Mouse (Mus musculus): Measurements from ENCODE around the gene Zfp1.
A peak's percentile ranks its signal among the peaks of the same experiment; 100 is the strongest.

Gene Zfp1

DNA sequence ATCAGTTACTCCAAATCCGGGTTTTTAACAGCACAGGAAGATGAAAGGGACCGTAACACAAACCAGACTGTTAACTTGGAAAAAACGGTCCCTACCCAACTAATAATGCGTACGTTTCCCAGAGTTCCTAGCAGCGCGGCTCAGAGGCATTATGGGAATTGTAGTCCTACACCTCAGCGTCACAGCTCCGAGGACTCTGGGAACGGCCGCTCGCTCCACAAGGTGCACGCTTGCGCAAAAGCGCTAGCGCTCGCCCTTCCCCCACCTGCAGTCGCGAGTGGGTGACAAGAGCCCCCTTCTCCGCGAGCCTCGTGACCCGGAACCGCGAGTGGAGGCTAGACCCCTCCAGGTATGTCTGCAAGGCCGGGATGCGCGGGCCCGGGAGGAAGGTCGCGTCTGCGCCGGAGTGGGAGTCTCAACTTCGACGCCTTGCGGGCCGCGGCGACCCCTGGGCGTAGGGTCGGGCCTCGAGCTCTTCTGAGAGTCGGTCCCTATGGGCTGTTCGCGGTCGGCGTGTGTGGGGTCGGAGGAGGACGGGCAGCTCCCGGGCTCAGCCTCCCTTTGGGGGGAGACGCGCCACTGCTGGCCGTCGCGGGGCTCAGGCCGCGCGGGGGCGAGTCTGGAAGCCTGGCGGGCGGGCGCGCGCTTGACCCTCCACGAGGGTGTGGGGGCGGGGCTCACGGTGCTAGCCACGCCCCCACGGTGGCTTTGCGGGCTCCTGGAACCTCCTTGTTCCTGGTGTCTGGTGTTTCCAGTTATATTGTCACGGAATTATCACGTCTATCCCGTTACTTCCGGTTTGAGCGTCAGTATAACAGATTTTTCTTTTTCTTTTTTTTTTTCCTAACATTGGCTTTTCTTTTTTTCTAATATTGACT lies at the start of gene Zfp1:
TSS of gene Zfp1 (plus strand) at position 138 of the 878 bp plus-strand sequence.
- peak; percentile 91 for DNase-seq (ENCODE audit: extremely low read depth, low read depth)

DNA sequence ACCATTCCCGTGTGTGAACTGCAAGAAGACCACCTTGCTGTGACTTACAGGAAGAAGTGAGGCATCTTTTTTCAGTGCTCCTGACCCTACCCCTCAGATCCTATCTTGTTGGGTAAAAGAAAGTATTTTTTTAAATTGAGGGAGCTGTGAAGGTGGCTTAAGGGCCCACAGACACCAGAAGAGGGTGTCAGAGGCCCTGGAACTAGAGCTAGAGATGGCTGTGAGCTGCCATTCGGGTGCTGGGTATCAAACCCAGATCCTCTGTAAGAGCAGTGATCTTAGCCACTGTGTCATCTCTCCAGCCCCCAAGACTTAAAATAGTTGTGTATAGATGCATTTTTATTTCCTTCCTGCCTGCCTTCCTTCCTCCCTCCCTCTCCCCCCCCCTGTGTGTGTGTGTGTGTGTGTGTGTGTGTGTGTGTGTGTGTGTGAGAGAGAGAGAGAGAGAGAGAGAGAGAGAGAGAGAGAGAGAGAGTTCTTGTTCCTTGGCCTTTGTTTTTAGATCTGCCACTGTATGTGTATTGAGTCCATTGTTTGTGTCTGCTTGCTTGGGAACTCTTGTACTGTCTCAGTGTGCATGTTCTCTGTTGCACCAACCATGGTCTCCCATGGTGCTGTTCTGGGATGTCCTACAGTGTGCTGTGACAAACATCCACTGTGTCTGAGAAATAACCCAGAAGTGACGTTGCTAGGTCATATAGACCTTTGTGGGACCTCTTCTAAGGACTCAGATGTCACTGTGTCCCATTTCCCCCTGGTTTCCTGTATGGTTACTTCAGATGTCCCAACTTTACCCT lies 49.0 kb upstream of the Zfp1 start:
- no peak for DNase-seq (ENCODE audit: extremely low read depth, low read depth)

DNA sequence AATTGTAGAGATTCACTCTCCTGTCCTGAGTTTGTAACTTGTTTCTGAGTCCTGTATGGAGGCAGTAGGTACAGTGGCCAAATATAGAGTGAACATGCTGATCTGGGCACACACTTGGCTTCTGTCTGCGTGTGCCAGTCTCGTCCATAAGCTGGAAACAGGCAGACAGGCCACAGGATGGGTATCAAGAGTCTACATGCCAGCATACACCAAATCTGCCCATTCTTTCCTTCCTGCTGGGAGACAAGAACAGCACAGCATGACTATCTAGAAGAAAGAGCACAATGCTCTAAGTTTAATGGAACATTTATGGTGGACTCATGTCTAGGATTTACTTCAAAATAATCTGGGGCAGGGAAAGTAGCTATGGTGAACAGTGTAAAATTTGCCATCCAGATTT lies 48.2 kb upstream of the Zfp1 start:
- DNase-seq (ENCODE audit: extremely low read depth, low read depth) = no peak

DNA sequence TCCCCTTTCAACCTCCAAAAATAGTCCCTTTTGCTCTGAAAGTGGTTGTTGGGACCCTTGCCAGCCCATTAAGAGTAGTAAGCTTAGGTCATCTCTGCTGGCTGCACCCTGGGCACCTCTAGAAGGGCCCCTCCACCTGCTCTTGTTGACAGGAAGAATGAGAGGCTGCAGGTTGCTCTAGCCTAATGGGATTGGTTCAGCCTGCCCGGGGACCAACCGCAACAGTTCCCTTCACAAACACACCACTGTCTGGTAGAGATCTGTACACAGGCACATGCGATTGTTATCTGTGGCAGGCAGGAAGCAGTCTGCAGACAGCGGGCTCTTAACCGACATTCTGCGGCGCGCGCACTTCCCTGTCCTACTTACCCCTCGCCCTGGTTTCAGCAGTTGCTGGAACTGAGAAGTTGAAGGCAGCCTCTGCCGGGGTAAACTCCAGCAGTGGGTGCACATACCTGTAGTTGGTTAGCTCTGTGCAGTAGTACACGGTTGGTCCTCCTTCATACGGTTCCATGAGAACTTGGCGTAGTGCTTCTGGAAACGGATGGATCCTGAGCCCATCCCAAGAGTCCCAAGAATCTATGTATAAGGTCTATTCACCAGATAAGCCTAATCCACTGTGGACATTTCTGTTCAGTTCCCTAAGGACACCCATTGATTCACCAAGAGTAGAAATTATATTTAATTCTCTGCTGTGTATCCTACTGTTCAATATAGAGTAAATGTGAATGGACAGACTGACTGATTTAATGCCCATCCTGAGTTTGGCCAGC lies 47.3 kb upstream of the Zfp1 start:
- peak; percentile 85 for DNase-seq (ENCODE audit: extremely low read depth, low read depth)

DNA sequence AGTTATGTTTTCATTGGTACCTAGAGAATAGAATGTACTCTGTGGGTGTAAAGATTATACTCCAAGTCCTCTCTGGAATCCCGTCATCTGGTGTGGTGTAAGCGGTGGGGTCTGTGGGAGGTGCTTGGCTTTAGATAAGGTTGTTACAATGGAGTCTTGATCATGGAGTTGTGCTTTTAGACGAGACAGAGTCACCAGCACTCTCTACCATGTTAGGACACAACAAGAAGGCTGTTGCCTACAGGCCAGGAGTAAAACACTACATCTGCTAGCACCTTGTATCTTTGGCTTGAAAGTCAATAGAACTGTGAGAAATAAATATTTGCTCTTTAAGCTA lies 46.7 kb upstream of the Zfp1 start:
- DNase-seq (ENCODE audit: extremely low read depth, low read depth) = no peak

DNA sequence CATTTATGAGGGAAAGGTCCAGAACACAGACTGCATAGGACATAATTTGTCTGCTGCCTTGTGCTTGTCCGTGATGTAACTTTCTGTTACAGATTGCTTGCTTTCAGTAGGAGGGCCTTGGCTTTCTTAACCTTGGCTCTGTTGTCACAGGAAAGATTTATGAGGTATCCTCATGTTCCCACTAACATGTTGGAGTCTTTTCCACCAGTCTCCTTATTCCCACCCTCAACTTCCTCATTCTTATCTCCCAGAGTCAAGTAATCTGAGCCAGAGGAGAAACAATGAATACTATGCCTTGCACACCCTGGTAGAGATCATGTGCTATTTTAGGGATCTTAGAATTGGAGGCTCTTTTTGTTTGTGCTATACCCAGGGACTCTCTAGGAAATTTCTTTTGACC lies 45.9 kb upstream of the Zfp1 start:
- no peak for DNase-seq (ENCODE audit: extremely low read depth, low read depth)

DNA sequence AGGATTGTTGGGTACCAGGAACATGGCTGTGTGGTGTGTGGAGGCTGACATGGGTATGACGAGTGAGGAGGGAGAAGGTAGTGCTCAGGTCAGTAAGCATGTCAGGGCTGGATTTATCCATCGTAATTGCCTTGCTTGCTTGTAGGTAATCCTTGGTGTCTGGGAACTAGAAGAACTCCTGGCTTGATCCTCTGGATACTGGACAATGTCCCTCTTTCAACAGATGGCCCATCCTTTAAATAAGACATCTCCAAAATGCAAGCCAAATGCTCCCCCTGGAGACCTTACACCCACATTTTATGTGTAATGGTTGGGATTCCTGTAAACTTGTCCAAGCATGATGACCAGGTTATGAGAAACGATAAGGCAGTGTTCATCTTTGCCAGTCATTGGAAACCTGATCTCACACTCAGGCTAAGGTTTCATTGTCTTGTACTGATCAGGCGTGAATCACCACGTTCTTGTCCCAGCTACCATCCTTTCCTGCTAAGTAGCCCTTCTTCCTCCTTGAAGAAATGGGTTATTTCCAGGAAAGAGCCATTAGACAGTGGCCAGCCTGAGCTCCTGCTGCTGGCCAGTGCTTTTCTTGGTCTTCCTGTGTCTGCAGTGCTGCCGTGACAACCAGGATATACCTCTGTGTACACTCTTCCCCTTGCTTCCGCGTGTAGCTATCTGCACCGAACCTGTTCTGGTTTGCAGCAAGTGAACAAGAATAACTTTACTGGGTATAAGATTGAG lies 43.3 kb upstream of the Zfp1 start:
- no peak for DNase-seq (ENCODE audit: extremely low read depth, low read depth)

DNA sequence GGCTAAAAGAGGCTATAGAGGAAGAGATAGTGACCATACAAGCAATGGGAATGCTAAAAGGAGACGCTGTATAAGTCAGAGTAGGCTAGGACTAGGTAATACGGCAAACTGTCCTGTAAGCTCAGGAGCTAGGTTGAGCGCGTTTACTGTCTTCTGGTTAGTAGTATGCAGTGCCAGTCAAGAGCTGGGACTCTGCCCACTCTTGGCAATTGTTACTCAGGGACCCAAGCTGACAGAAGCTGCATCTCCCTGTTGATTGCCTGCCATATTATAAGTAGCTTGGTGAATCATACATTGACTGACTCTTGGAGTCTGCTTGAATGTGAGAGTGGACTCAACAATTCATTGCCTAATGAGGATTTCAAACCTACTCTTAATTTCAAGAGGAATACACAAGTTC lies 41.2 kb upstream of the Zfp1 start:
- DNase-seq (ENCODE audit: extremely low read depth, low read depth) = no peak

DNA sequence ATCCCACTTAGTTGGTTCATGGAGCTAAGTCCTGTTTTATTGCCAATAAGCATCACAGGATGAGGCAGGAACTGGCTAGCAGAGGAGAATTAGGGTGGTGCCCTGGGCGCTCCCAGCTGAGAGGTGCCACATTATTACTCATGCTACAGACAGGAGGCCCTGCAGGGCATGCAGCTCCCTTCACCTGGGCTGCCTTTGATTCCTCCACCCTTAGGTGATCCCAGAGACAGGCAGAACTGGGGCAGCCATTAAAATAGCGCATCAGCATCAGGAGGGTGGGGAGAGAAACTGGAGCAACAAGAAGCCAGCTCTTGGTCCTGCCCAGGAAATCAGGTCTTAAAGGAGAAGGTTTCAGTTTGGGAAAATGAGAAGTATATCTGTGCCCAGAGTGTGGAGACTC lies 38.2 kb upstream of the Zfp1 start:
- no peak for DNase-seq (ENCODE audit: extremely low read depth, low read depth)

DNA sequence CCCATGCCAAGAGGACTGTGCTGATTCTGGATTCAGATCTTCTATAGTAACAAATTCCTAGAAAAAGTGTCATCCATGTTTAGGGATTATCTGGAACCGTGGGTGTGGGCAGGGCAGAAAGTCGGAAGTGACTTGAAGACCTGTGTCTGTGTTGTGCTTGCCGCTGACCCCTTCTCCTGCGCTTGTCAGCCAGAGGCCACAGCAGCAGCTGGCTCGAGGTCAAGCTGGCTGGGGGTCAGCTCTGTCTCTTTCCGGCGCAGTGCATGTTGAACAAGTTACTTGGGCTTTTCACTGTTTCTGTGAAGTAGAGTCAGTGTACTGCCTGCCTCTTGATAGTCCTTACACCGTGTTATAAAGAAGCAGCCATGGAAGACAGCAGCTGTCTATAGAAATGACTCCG lies 36.2 kb upstream of the Zfp1 start:
- no peak for DNase-seq (ENCODE audit: extremely low read depth, low read depth)

DNA sequence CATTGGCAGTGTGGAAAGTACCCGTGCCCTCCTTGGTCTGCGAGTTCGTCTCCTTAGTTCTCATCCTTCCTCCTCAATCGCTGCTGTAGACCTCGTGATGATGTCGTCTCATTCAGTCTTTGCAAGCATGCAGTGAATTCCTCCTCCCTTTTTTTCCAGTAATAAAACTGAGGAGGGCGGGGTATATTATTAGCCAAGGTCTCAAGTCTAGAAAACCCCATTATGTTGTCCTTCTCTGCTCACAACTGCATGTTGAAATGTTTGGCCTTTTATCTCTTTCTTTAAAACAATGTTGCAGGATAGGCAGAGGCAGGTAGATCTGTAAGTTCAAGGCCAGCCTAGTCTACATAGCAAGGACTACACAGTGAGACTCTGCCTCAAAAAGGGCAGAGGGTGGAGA lies 35.8 kb upstream of the Zfp1 start:
- no peak for DNase-seq (ENCODE audit: extremely low read depth, low read depth)

DNA sequence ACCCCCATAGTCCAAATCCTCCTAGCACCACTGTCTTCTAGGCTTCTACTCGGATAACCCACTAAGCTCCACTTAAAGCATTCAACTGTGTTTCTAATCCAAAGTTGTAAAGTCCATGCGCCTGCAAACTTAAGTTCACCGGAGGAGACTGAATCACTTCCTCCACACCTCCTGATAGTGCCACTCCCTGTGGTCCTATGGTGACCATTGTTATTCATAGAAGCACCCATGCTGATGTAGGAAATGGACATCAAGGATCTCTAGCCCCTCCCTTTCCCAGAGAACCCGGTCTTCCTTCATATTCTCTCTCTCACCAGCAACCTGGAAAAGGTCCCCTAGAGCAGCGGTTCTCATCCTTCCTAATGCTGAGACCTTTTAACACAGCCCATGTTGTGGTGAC lies 30.0 kb upstream of the Zfp1 start:
- DNase-seq (ENCODE audit: extremely low read depth, low read depth) = no peak

DNA sequence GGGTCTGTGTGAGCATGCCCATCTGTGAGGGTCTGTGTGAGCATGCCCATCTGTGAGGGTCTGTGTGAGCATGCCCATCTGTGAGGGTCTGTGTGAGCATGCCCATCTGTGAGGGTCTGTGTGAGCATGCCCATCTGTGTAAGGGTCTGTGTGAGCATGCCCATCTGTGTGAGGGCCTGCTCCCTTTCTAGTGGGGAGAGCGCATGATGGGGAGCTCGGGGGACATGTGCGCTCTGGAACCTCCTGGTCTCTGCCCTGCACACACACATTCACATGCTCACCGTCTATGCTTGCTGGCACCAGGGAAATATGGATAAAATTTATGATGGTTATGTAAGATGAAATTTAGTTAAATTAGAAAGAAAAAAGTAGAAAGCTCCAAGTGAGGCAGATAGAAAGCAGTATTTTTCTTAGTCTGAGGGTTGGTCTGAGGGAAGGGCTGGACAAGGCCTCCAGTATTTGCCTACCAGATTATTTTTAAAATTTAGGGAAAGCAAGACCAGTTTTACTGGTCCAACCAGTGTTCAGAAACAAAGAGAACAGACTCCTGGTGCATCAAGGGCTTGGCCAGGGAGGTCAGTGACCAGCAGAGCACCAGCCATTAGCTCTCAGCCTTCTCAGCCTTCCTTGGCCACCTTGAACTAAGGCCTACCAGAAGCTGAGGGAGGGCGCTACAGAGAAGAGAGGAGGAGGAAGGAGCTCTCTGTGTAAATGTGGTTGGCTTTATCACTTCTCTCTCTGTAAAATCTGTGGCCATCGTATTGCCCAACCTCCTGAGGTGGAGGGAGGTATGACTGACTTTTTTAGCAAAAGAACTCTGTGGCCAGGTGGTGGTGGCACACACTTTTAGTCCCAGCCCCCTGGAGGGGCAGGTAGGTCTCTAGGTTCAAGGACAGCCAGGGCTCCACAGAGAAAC lies 28.2 kb upstream of the Zfp1 start:
- no peak for DNase-seq (ENCODE audit: extremely low read depth, low read depth)

DNA sequence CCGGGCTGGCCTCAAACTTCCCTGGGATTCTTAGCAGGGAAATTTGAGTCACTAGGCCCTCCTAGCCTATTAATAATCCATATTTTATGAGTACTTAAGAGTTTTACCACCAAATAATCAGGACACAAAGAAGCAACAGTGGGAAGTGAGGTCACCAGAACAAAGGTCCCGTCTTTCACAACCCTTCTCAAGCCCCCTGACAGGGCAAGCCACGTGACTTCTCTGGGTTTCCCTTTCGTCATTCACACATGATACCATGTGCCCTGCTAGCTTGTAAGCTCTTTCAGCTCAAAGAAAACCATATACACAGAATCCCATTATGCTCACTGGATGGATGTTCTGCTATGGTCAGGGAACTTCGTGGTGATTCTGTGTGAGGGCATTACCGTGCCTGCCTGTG lies 25.4 kb upstream of the Zfp1 start:
- no peak for DNase-seq (ENCODE audit: extremely low read depth, low read depth)

DNA sequence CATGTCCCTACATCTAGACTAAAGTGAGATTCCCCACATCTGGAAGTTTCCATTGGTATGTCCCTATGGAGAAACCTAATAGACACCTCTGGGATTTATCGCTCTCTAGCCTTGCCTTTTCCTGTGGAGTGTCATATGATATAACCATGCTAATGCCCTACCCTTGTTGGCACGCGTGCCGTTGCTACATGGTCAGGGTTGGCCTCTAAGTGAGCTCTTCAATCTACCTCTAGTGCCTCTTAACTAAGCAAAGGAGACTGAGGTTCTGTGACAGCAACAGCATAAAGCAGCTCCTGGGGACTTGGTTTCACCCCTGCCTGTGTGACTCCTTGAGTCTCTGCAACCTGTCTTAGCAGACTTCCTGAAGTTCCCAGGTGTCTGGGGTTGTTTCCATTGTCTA lies 24.9 kb upstream of the Zfp1 start:
- no peak for DNase-seq (ENCODE audit: extremely low read depth, low read depth)

DNA sequence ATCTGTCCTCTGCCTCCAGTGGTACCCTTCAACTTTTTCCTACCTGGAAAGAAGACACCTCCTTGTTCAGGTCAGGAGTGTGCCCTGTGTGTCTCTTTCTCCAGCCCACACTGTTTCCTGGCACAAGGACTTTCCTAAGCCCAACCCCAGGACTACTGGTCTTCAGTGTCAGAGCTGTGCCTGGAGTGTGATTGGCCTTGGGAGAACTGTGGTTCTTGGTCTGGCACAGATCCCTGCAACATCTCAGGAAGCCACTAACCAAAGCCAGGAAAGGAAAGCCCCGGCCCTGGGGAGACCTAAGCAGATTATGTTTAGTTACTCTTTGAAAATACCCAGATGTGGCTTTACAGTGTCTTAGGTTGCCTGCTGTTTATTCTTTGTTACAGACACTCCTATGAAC lies 23.3 kb upstream of the Zfp1 start:
- DNase-seq (ENCODE audit: extremely low read depth, low read depth) = no peak

DNA sequence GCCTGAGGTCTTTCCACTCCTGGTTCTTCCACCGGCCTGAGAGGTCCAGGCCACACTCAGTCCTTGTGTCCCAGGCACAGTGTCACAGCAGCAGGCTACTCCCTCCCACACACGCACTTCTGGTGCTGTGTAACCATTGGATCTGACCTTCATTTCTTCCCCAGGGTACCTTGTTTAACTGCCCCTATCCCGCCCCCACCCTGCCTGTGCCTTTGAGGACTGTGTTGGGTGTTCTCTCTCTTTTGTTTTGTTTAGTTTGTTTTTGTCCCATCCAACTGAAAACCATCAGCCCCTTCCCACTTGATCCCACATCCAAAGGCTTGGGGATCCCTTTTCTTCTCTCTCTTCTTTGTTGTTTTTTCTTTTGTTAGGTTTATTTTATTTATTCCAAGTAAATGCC lies 21.1 kb upstream of the Zfp1 start:
- no peak for DNase-seq (ENCODE audit: extremely low read depth, low read depth)

DNA sequence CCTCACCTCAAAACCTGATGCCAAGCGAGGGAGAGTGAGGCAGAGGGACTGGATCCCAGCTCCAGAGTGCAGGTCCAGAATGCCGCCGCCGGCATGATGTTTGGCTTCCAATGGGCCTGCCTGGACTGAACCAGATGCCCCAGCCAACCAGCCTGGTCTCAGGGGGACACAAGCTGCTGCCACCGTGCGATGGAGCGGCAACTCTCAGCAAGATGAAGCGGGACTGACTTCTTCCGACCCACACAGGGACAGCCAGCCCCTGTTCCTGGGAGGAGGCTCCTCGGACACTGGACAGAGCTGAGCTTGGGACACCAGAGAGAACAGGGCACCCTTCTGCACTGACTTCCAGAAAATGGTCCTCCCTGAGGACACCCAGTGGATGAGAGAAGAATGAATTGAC lies 20.6 kb upstream of the Zfp1 start:
- no peak for DNase-seq (ENCODE audit: extremely low read depth, low read depth)

DNA sequence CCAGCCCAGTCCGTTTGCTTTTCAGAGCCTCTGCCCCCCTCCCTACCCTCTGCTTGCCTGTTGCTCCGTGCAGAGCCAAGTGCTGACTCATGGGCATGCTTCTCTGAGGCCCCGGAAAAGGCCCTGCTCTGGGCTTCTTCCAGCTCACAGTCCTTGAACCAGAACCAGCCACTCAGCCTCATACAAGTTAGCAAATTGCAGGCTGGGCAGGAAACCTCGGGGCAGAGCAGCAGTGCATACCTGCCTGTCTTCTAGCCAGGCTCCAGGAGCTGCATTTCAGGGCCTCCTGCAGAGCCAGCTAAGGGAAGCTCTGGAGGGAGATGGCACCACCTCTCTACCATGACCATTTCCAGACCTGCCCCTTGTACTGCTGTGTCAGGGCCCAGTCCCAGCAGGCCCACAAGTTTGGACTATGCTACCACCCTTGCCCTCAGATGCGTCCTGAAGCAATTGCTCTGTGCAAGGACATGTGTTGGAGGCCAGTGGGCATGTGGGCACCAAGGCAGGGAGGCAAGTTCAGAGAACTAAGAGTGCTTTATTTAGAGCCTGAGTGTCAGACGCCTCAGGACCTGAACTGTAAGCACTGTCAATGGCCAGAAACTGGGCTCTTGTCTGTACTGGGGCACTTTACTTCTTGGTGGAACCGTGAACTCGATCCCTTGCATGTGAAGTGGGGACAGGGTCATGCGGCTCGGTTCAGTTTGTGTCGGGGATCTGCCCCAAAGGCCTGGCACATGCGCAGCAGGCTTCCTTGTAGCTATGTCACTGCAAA lies 18.9 kb upstream of the Zfp1 start:
- no peak for DNase-seq (ENCODE audit: extremely low read depth, low read depth)

DNA sequence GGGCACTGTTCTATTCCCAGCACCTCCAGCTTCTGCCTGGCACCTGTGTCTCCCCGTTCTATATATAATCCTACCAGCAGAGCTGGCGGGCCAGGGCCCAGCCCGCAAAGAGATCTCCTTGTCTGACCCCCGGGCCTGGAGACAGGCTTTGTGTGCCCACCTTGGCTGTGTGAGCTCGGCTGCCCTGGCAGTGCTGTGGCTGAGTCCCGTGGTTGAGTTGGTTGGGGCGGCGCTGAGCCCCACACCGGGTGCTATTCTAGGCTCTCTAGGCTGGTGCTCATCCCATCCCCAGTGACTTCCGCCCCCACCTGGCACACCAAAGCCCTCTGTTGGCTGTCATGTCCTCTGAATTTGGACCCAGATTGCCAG lies 18.4 kb upstream of the Zfp1 start:
- DNase-seq (ENCODE audit: extremely low read depth, low read depth) = no peak

Data from MEL-GATA-1-ER (cell line).